Mouse (Mus musculus): ENCODE data around the gene Fzr1. TPM values are rescaled to one million over a fixed set of nuclear protein-coding genes. Genes with fewer than 3 reads are reported as not detected.

Fzr1 gene
- polyA plus RNA-seq, 1 experiment from 2014 or later: 138 TPM

- H3K27me3 ChIP-seq (ENCODE audit: control insufficient read depth, insufficient read depth, low read depth, low read length): peaks cover 8% of the 10 kb centered on the region; the same call in 1 of the 2 replicates
- no peaks in the 10 kb centered on the region for H3K9me3 ChIP-seq (replicated peaks; ENCODE audit: control insufficient read depth, low read length)
- no peak for ATAC-seq (ENCODE audit: low read depth)
- H3K9ac ChIP-seq (ENCODE audit: low read depth, low read length): no peak overlapping the region
- peaks cover 6% of the 10 kb centered on the region for H3K4me1 ChIP-seq (ENCODE audit: control insufficient read depth, low read depth, low read length)
- no peak overlapping the region for H3K4me3 ChIP-seq (ENCODE audit: low read depth, low read length)
- H3K27ac ChIP-seq (ENCODE audit: low read length): no peak overlapping the region
- 64% methylated on average over 19 of the region's 19 CpGs for WGBS (ENCODE audit: insufficient replicate concordance)
- no peak overlapping the region for H3K4me2 ChIP-seq (ENCODE audit: low read depth, low read length)
- H3K36me3 ChIP-seq (ENCODE audit: control insufficient read depth, insufficient read depth): no peaks in the 10 kb centered on the region
Observed at GRCm38 (mm10) chr10:81335393-81336340, 42.6 kb downstream of the Fzr1 start.

GRCm38 (mm10) chr10:81334324-81334723 lies 44.0 kb downstream of the Fzr1 start:
- no peak for ATAC-seq (ENCODE audit: low read depth)
- Histone ChIP-seq H3K4me3 (ENCODE audit: low read depth, low read length) (no peak overlapping the region), H3K4me1 (ENCODE audit: control insufficient read depth, low read depth, low read length) (no peaks in the 10 kb centered on the region), H3K27me3 (ENCODE audit: control insufficient read depth, insufficient read depth, low read depth, low read length) (peaks cover 8% of the 10 kb centered on the region; the same call in 1 of the 2 replicates), H3K9me3 (replicated peaks; ENCODE audit: control insufficient read depth, low read length) (no peaks in the 10 kb centered on the region), H3K27ac (ENCODE audit: low read length) (no peak overlapping the region), H3K36me3 (ENCODE audit: control insufficient read depth, insufficient read depth) (no peaks in the 10 kb centered on the region), H3K4me2 (ENCODE audit: low read depth, low read length) (no peak overlapping the region), H3K9ac (ENCODE audit: low read depth, low read length) (no peak overlapping the region)
- 74% methylated on average over 11 of the region's 11 CpGs for WGBS (ENCODE audit: insufficient replicate concordance)

DNA sequence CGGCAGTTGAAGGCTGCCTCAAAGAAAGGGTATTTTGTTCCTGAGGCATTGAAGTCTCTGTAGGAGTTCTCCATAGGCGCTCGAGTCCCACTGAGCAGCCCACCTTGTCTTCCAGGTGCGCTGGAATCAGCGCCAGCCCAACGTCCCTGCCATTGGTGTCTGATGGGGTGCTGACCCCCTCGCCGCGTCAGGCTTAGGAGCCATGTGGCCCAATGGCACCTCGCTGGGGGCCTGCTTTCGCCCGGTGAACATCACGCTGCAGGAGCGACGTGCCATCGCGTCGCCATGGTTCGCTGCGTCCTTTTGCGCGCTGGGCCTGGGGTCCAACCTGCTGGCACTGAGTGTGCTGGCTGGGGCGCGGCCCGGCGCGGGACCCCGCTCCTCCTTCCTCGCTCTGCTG lies 46.0 kb downstream of the Fzr1 start:
- Histone ChIP-seq H3K4me2 (ENCODE audit: low read depth, low read length) (no peak overlapping the region), H3K4me1 (ENCODE audit: control insufficient read depth, low read depth, low read length) (peaks cover 5% of the 10 kb centered on the region), H3K27ac (ENCODE audit: low read length) (no peak overlapping the region), H3K36me3 (ENCODE audit: control insufficient read depth, insufficient read depth) (no peaks in the 10 kb centered on the region), H3K9ac (ENCODE audit: low read depth, low read length) (no peak overlapping the region), H3K9me3 (replicated peaks; ENCODE audit: control insufficient read depth, low read length) (no peaks in the 10 kb centered on the region), H3K27me3 (ENCODE audit: control insufficient read depth, insufficient read depth, low read depth, low read length) (peaks cover 4% of the 10 kb centered on the region; the same call in 1 of the 2 replicates), H3K4me3 (ENCODE audit: low read depth, low read length) (no peak overlapping the region)
- ATAC-seq (ENCODE audit: low read depth): no peak
- 64% methylated on average over 29 of the region's 29 CpGs for WGBS (ENCODE audit: insufficient replicate concordance)

DNA sequence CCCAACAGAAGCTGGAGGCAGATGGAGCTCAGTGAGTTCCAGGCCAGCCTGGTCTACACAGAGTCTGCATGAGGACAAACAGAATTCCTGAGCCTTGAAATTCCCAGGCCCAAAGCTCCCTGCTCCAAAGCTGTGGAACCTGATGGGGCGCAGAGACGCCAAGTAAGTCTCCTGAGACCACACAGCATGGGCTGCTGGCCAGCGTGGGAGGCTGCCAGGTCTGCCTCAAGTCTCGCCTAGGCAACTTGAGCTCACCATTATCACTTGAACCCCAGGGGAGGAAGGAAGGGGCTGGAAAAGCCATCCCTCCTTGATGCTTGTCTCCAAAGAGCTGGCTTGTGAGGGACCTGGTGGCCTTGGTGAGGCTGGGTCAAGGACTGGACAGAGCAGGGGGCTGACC lies 48.3 kb downstream of the Fzr1 start:
- Histone ChIP-seq H3K27ac (ENCODE audit: low read length) (peak overlapping the region; percentile 56), H3K27me3 (ENCODE audit: control insufficient read depth, insufficient read depth, low read depth, low read length) (peaks cover 4% of the 10 kb centered on the region; the same call in 1 of the 2 replicates), H3K4me1 (ENCODE audit: control insufficient read depth, low read depth, low read length) (peaks cover 8% of the 10 kb centered on the region), H3K36me3 (ENCODE audit: control insufficient read depth, insufficient read depth) (peaks cover 22% of the 10 kb centered on the region), H3K4me3 (ENCODE audit: low read depth, low read length) (no peak overlapping the region), H3K4me2 (ENCODE audit: low read depth, low read length) (0 out of 2 replicates have a peak overlapping the region, but pooled peaks have one; percentile 5), H3K9ac (ENCODE audit: low read depth, low read length) (no peak overlapping the region), H3K9me3 (replicated peaks; ENCODE audit: control insufficient read depth, low read length) (no peaks in the 10 kb centered on the region)
- WGBS (ENCODE audit: insufficient replicate concordance): 54% methylated on average over 4 of the region's 4 CpGs
- ATAC-seq (ENCODE audit: low read depth): no peak

DNA sequence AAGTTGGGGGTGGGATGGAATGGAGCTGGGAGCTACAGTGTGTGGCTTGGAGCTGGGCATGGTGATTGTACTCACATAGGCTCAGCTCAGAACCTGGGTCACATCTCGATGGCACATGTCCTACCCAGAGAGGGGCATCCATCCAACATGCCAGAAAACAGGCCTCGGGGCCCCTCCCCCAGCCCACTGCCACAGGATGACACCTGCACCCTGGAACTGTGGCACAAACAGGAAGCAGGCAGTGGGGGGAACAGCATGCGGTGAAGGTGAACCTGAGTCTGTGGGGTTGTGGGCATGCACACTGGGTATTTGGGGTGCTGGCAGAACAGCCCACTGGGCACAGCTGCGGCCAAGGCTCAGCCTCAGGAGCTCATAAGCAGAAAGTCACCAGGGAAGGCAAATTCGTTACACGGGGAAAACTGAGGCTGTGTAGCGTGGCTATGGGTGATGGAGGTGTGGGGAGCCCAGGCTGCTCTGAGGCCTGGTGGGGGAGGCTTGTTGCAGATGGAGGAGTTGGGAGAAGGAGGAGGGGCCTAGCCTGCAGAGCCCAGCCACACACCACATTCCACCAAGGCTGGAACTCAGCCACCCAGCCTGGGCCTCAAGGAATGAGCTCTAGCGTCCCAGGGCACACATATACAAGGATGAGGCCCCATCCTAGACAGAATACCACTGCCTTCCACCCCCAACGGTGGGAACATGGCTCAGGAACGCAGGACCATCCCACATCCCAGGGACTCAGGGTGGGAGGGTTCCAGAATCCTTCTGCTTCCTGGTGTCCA lies 48.9 kb downstream of the Fzr1 start:
- Histone ChIP-seq H3K27me3 (ENCODE audit: control insufficient read depth, insufficient read depth, low read depth, low read length) (peaks cover 4% of the 10 kb centered on the region; the same call in 1 of the 2 replicates), H3K4me3 (ENCODE audit: low read depth, low read length) (no peak overlapping the region), H3K27ac (ENCODE audit: low read length) (peak overlapping the region; percentile 56; the same call in 1 of the 2 replicates), H3K36me3 (ENCODE audit: control insufficient read depth, insufficient read depth) (peaks cover 28% of the 10 kb centered on the region), H3K4me1 (ENCODE audit: control insufficient read depth, low read depth, low read length) (peaks cover 8% of the 10 kb centered on the region), H3K9me3 (replicated peaks; ENCODE audit: control insufficient read depth, low read length) (no peaks in the 10 kb centered on the region), H3K4me2 (ENCODE audit: low read depth, low read length) (0 out of 2 replicates have a peak overlapping the region, but pooled peaks have one; percentile 5), H3K9ac (ENCODE audit: low read depth, low read length) (no peak overlapping the region)
- 52% methylated on average over 10 of the region's 10 CpGs for WGBS (ENCODE audit: insufficient replicate concordance)
- ATAC-seq (ENCODE audit: low read depth): no peak

DNA sequence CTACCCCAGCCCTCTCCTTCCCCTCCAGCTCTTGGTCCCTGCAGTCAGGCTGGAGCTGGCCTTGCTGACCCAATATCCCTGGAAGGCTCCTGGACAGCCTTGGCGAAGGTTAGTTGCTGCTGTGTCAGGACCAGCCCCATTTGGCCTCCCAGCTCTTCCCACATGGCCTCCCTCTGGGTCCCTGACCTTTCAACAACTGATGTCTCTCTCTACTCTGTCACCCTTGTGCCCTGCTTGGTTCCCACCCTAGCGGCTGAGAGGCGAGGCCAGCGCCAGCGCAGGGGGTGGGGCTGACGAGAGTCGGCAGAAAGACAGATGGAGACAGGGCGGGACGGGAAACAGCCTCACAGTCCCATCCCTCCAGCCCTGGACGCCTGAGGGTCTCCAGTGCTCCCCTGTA lies 49.9 kb downstream of the Fzr1 start, which contains the start of gene Tbxa2r:
Gene Tbxa2r, plus strand, starts transcription at position 346 of the 400 bp plus-strand sequence.
- H3K36me3 ChIP-seq (ENCODE audit: control insufficient read depth, insufficient read depth): peaks cover 38% of the 10 kb centered on the region
- peaks cover 8% of the 10 kb centered on the region for H3K4me1 ChIP-seq (ENCODE audit: control insufficient read depth, low read depth, low read length)
- no peak within 1 kb of the TSS for H3K9ac ChIP-seq (ENCODE audit: low read depth, low read length)
- H3K27me3 ChIP-seq (ENCODE audit: control insufficient read depth, insufficient read depth, low read depth, low read length): peaks cover 4% of the 10 kb centered on the region; the same call in 1 of the 2 replicates
- H3K4me3 ChIP-seq (ENCODE audit: low read depth, low read length): no peak within 1 kb of the TSS
- no peak within 1 kb of the TSS for H3K4me2 ChIP-seq (ENCODE audit: low read depth, low read length)
- H3K9me3 ChIP-seq (replicated peaks; ENCODE audit: control insufficient read depth, low read length): no peaks in the 10 kb centered on the region
- peak; percentile 30 for ATAC-seq (ENCODE audit: low read depth)
- WGBS (ENCODE audit: insufficient replicate concordance): 10% methylated on average over 10 of the region's 10 CpGs
- peak within 1 kb of the TSS; percentile 56; the same call in 1 of the 2 replicates for H3K27ac ChIP-seq (ENCODE audit: low read length)

GRCm38 (mm10) chr10:81327959-81328358 lies 50.4 kb downstream of the Fzr1 start:
- Histone ChIP-seq H3K4me1 (ENCODE audit: control insufficient read depth, low read depth, low read length) (peaks cover 8% of the 10 kb centered on the region), H3K27me3 (ENCODE audit: control insufficient read depth, insufficient read depth, low read depth, low read length) (peaks cover 4% of the 10 kb centered on the region; the same call in 1 of the 2 replicates), H3K9ac (ENCODE audit: low read depth, low read length) (no peak overlapping the region), H3K27ac (ENCODE audit: low read length) (no peak overlapping the region), H3K36me3 (ENCODE audit: control insufficient read depth, insufficient read depth) (peaks cover 42% of the 10 kb centered on the region), H3K4me2 (ENCODE audit: low read depth, low read length) (no peak overlapping the region), H3K4me3 (ENCODE audit: low read depth, low read length) (no peak overlapping the region), H3K9me3 (replicated peaks; ENCODE audit: control insufficient read depth, low read length) (no peaks in the 10 kb centered on the region)
- 29% methylated on average over 2 of the region's 2 CpGs for WGBS (ENCODE audit: insufficient replicate concordance)
- no peak for ATAC-seq (ENCODE audit: low read depth)

DNA sequence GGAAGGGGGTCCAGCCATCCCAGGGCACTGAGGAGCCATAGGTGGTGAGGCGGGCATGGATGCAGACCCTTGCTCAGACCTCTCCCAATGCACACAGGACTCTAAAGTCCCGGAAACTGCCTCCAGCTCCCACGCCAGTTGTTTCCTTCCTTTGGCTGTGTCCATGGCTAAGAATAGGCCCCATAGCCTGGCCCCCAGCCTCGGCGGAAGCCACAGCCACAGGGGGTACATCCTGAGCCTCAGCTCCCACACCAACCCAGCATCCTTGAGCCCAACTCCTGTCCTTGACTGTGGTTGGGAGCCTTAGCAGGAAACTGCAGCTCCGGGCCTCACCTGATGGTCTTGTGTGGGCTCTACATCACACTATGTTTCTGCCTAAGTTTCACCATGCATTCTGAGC lies 51.5 kb downstream of the Fzr1 start:
- 43% methylated on average over 6 of the region's 6 CpGs for WGBS (ENCODE audit: insufficient replicate concordance)
- H3K27ac ChIP-seq (ENCODE audit: low read length): no peak overlapping the region; the same call in 1 of the 2 replicates
- H3K4me3 ChIP-seq (ENCODE audit: low read depth, low read length): no peak overlapping the region
- peak; percentile 15; the same call in 1 of the 2 replicates for ATAC-seq (ENCODE audit: low read depth)
- H3K9me3 ChIP-seq (replicated peaks; ENCODE audit: control insufficient read depth, low read length): no peaks in the 10 kb centered on the region
- peaks cover 52% of the 10 kb centered on the region for H3K36me3 ChIP-seq (ENCODE audit: control insufficient read depth, insufficient read depth)
- H3K9ac ChIP-seq (ENCODE audit: low read depth, low read length): no peak overlapping the region
- H3K4me2 ChIP-seq (ENCODE audit: low read depth, low read length): no peak overlapping the region
- H3K27me3 ChIP-seq (ENCODE audit: control insufficient read depth, insufficient read depth, low read depth, low read length): no peaks in the 10 kb centered on the region
- peaks cover 16% of the 10 kb centered on the region for H3K4me1 ChIP-seq (ENCODE audit: control insufficient read depth, low read depth, low read length)

All from liver, embryonic 16.5 days (tissue).